Mouse (Mus musculus) lung, postnatal 0 days (tissue): ENCODE results near the gene Kcnk18. TPM values are rescaled to one million over a fixed set of nuclear protein-coding genes. Genes with fewer than 3 reads are reported as not detected.

Source experiments
- ATAC-seq: fragments of 200-750 bp; cut with Nextera tagmentation; 2 replicates; pipeline ENCODE4 v1.8.0; 2017; ENCODE audit warnings: moderate library complexity
- DNase-seq: peaks from one replicate; pipeline ENCODE4 v3.0.0-alpha.2; 2016; ENCODE audit warnings: low spot score
- H3K27ac ChIP-seq: fragments of 300-500 bp; sonication (generic); 2 replicates; pipeline ENCODE4 v1.5.1; 2014; ENCODE audit warnings: antibody characterized with exemption, mild to moderate bottlenecking, low read length, mixed read lengths
- H3K27me3 ChIP-seq: fragments of 300-500 bp; sonication (generic); replicated peaks from 2 replicates; pipeline ENCODE4 v1.6.1; 2014; ENCODE audit warnings: low read length, mixed read lengths; ENCODE audit not compliant: insufficient read depth
- H3K36me3 ChIP-seq: fragments of 300-500 bp; sonication (generic); 2 replicates; pipeline ENCODE4 v1.6.1; 2014; ENCODE audit warnings: low read length, mixed read lengths; ENCODE audit not compliant: insufficient read depth
- H3K4me1 ChIP-seq: fragments of 300-500 bp; sonication (generic); 2 replicates; pipeline ENCODE4 v1.6.1; 2014; ENCODE audit warnings: antibody characterized with exemption, low read depth, low read length, mixed read lengths; ENCODE audit not compliant: insufficient read depth
- H3K4me2 ChIP-seq: fragments of 300-500 bp; sonication (generic); replicated peaks from 2 replicates; pipeline ENCODE4 v1.6.1; 2014; ENCODE audit warnings: low read depth, mild to moderate bottlenecking, low read length, moderate library complexity, mixed read lengths
- H3K4me3 ChIP-seq: fragments of 300-500 bp; sonication (generic); 2 replicates; pipeline ENCODE4 v1.5.1; 2014; ENCODE audit warnings: low read depth, low read length
- H3K9ac ChIP-seq: fragments of 300-500 bp; sonication (generic); replicated peaks from 2 replicates; pipeline ENCODE4 v1.6.1; 2014; ENCODE audit warnings: low read depth, mild to moderate bottlenecking
- H3K9me3 ChIP-seq: fragments of 300-500 bp; sonication (generic); 2 replicates; pipeline ENCODE4 v1.6.1; 2016; ENCODE audit warnings: low read length, mixed read lengths
- CTCF ChIP-seq: IDR thresholded peaks from 2 replicates; pipeline ENCODE4 v1.5.1; 2016; ENCODE audit warnings: antibody characterized with exemption, mild to moderate bottlenecking
- EP300 ChIP-seq: IDR thresholded peaks from 2 replicates; pipeline ENCODE4 v1.6.1; 2016; ENCODE audit warnings: antibody characterized with exemption, mild to moderate bottlenecking, control low read depth
- WGBS: fragments of 180-500 bp; shearing (Covaris S2); extraction: QIAGEN DNeasy Blood & Tissue Kit; methylation state at CpG from one replicate; pipeline ENCODE4 v1.1.7; 2014; 5-methylcytosine and 5-hydroxymethylcytosine counted together
- polyA plus RNA-seq: library from polyadenylated mRNA; unstranded; fragments of >200 nt; fragmentation: Nextera tagmentation; extraction: Ambion mirVana; gene quantifications from 2 replicates; pipeline ENCODE4 v1.2.1, GENCODE M21; 2015

Gene Kcnk18
- polyA plus RNA-seq, 1 experiment from 2014 or later: not detected

- no peaks in the 10 kb centered on the region for H3K36me3 ChIP-seq
- no peaks in the 10 kb centered on the region for H3K9me3 ChIP-seq
- TF ChIP-seq EP300 (no peak), CTCF (no peak)
- no peak overlapping the region for H3K4me3 ChIP-seq
- no peaks in the 10 kb centered on the region for H3K27me3 ChIP-seq
- no peaks in the 10 kb centered on the region for H3K4me1 ChIP-seq
- DNase-seq (no peak), ATAC-seq (no peak)
- 65% methylated on average over 2 of the region's 2 CpGs for WGBS
- H3K4me2 ChIP-seq: no peak overlapping the region
- H3K27ac ChIP-seq: no peak overlapping the region
- no peak overlapping the region for H3K9ac ChIP-seq
These were observed 10.0 kb upstream of the Kcnk18 start for GRCm38 (mm10) chr19:59208986-59209385.

DNA sequence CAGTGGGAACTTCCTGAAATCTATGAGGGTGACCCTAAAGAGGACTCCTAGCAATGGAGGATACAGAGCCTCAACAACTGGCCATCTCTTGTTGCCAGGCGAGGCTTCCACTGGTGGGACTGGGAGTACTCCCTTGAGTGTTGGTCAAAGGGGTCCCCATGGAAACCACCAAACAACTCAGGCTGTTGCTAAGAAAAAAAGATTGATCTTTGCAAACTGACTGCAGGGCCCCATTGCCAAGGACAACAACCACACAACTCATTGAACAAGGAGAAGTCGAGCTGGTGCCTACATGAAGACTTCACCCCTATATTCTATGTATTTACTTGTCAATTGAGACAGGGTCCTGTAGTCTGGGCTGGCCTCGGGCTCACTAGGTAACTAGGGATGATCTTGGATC lies 2.1 kb upstream of the Kcnk18 start:
- Histone ChIP-seq H3K27me3 (no peaks in the 10 kb centered on the region), H3K9me3 (no peaks in the 10 kb centered on the region), H3K27ac (no peak overlapping the region), H3K4me1 (no peaks in the 10 kb centered on the region), H3K9ac (no peak overlapping the region), H3K4me2 (no peak overlapping the region), H3K36me3 (no peaks in the 10 kb centered on the region), H3K4me3 (no peak overlapping the region)
- TF ChIP-seq CTCF (no peak), EP300 (no peak)
- ATAC-seq (no peak), DNase-seq (no peak)
- 71% methylated on average over 3 of the region's 3 CpGs for WGBS

DNA sequence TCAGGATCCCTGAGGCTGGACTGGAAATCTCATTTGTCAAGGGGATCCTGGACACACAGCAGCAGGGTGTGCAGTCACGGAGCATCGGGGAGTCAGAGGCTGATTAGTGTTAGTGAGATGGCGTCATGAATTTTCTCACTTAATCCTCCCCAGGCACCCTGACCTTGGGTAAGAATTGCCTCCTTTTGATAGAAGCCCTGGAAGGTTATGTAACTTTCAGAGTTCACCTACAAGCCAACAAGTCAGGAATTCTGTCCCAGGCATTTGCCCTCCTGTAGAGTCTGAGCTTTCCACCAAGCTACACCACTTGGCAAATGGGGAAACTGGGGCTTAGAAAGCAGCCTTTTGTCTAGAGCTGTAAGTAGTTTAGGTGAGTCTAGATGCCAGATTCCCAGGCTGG lies 2.1 kb downstream of the Kcnk18 start:
- 39% methylated on average over 3 of the region's 3 CpGs for WGBS
- no peaks in the 10 kb centered on the region for H3K36me3 ChIP-seq
- DNase-seq (no peak), ATAC-seq (no peak)
- no peak overlapping the region for H3K4me3 ChIP-seq
- TF ChIP-seq CTCF (no peak), EP300 (no peak)
- H3K4me1 ChIP-seq: no peaks in the 10 kb centered on the region
- no peak overlapping the region for H3K9ac ChIP-seq
- no peaks in the 10 kb centered on the region for H3K27me3 ChIP-seq
- H3K9me3 ChIP-seq: no peaks in the 10 kb centered on the region
- no peak overlapping the region for H3K4me2 ChIP-seq
- H3K27ac ChIP-seq: no peak overlapping the region

DNA sequence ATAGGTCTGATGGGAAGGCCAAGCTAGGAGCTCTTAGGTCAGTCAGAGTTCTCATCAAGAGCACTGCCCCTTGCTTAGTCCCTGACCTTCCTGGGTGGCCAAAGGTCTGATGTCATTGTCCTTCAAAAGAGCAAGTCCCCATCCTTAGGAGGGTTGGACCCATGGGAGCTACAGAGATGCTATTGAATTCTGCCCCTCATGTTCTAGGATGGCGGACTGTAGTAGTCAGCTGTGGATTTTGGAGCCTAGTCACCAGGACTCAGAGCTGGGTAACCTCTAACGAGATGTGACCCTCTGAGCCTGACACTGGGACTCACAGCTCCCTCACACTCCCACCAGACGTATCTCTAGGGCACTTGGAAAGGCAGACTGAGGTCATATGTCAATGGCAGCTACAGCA lies 9.4 kb downstream of the Kcnk18 start:
- no peaks in the 10 kb centered on the region for H3K9me3 ChIP-seq
- 59% methylated on average over 3 of the region's 3 CpGs for WGBS
- no peaks in the 10 kb centered on the region for H3K36me3 ChIP-seq
- H3K4me3 ChIP-seq: no peak overlapping the region
- no peaks in the 10 kb centered on the region for H3K4me1 ChIP-seq
- DNase-seq (no peak), ATAC-seq (no peak)
- no peaks in the 10 kb centered on the region for H3K27me3 ChIP-seq
- no peak overlapping the region for H3K9ac ChIP-seq
- H3K4me2 ChIP-seq: no peak overlapping the region
- H3K27ac ChIP-seq: no peak overlapping the region
- no peak for TF ChIP-seq CTCF
- no peak for TF ChIP-seq EP300

- no peak overlapping the region for H3K4me3 ChIP-seq
- H3K4me2 ChIP-seq: no peak overlapping the region
- no peak overlapping the region for H3K9ac ChIP-seq
- no peaks in the 10 kb centered on the region for H3K4me1 ChIP-seq
- WGBS: 69% methylated on average over 5 of the region's 5 CpGs
- no peak overlapping the region for H3K27ac ChIP-seq
- no peaks in the 10 kb centered on the region for H3K27me3 ChIP-seq
- no peaks in the 10 kb centered on the region for H3K9me3 ChIP-seq
- ATAC-seq (no peak), DNase-seq (no peak)
- H3K36me3 ChIP-seq: no peaks in the 10 kb centered on the region
- TF ChIP-seq EP300 (no peak), CTCF (no peak)
These were observed 13.8 kb downstream of the Kcnk18 start for GRCm38 (mm10) chr19:59232786-59233185.

DNA sequence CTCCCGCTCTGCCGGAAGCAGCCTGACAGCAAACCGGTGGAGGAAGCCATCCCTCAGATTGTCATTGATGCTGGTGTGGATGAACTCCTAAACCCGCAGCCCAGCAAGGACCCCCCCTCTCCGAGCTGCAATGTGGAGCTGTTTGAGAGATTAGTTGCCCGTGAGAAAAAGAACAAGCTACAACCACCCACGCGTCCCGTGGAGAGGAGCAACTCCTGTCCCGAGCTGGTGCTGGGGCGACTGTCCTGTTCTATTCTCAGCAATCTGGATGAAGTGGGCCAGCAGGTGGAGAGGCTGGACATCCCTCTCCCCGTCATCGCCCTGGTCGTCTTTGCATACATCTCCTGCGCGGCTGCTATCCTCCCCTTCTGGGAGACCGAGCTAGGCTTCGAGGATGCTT lies 16.0 kb downstream of the Kcnk18 start:
- Histone ChIP-seq H3K4me2 (no peak overlapping the region), H3K4me1 (no peaks in the 10 kb centered on the region), H3K4me3 (no peak overlapping the region), H3K36me3 (no peaks in the 10 kb centered on the region), H3K27ac (no peak overlapping the region), H3K27me3 (no peaks in the 10 kb centered on the region), H3K9ac (no peak overlapping the region), H3K9me3 (no peaks in the 10 kb centered on the region)
- no peak for ATAC-seq
- TF ChIP-seq EP300 (no peak), CTCF (no peak)
- 74% methylated on average over 18 of the region's 18 CpGs for WGBS
- DNase-seq: no peak

- H3K27ac ChIP-seq: no peak overlapping the region
- TF ChIP-seq EP300 (no peak), CTCF (no peak)
- no peaks in the 10 kb centered on the region for H3K36me3 ChIP-seq
- no peak for ATAC-seq
- DNase-seq: no peak
- no peaks in the 10 kb centered on the region for H3K9me3 ChIP-seq
- no peak overlapping the region for H3K4me3 ChIP-seq
- no peaks in the 10 kb centered on the region for H3K27me3 ChIP-seq
- no peak overlapping the region for H3K9ac ChIP-seq
- 66% methylated on average over 6 of the region's 6 CpGs for WGBS
- no peak overlapping the region for H3K4me2 ChIP-seq
- H3K4me1 ChIP-seq: no peaks in the 10 kb centered on the region
These were observed 17.0 kb downstream of the Kcnk18 start for GRCm38 (mm10) chr19:59236046-59236445.
